Mouse (Mus musculus): ENCODE results near the gene Tgoln1. TPM values are rescaled to one million over a fixed set of nuclear protein-coding genes. Genes with fewer than 3 reads are reported as not detected.

The Tgoln1 gene
- 43.3 and 46.3 TPM in 2 replicates for polyA plus RNA-seq (2015; fragmentation: Nextera tagmentation; extraction: Ambion mirVana)

GRCm38 (mm10) chr6:72616643-72617288 lies at the start of gene Tgoln1:
Tgoln1 (minus strand) TSS chr6:72617000.
- Histone ChIP-seq H3K36me3 (ENCODE audit: insufficient read depth, low read length) (peaks cover 13% of the 10 kb centered on the region), H3K4me1 (ENCODE audit: insufficient read depth, low read length) (peaks cover 41% of the 10 kb centered on the region), H3K27me3 (ENCODE audit: insufficient read depth, low read length) (no peaks in the 10 kb centered on the region), H3K27ac (ENCODE audit: low read length) (peak within 1 kb of the TSS; percentile 92), H3K9me3 (ENCODE audit: low read length) (no peaks in the 10 kb centered on the region), H3K9ac (replicated peaks; ENCODE audit: low read length) (peak within 1 kb of the TSS; percentile 87), H3K4me2 (replicated peaks; ENCODE audit: low read depth, low read length) (peak within 1 kb of the TSS; percentile 78), H3K4me3 (ENCODE audit: low read length) (peak within 1 kb of the TSS; percentile 77)
- peak; percentile 97 for ATAC-seq (ENCODE audit: low FRiP score, low TSS enrichment)
- WGBS: under 1% methylated on average over 39 of the region's 41 CpGs

DNA sequence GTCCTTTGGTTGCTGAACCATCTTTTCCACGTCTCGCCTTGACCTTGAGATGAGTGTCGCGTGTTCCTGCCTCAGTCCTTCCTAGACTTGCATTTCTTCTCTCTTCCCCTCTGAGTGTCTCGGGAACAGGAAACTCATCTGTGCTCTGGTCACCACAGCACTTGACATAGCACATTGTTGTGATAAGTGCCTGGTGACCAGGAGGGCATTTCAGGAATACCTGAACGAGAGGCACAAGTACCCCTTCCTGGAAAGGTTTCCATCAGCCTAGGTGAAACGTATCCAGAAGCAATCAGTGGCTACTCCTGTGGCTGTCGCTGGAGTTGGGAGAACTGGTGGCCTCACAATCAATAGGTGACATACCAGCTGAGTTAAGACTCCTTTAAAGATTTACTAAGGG lies 47.5 kb upstream of the Tgoln1 start:
- WGBS: 47% methylated on average over 8 of the region's 8 CpGs
- H3K4me2 ChIP-seq (replicated peaks; ENCODE audit: low read depth, low read length): no peak overlapping the region
- H3K9me3 ChIP-seq (ENCODE audit: low read length): no peaks in the 10 kb centered on the region
- H3K4me1 ChIP-seq (ENCODE audit: insufficient read depth, low read length): peaks cover 67% of the 10 kb centered on the region
- peak overlapping the region; percentile 34; the same call in 1 of the 2 replicates for H3K27ac ChIP-seq (ENCODE audit: low read length)
- no peak overlapping the region for H3K9ac ChIP-seq (replicated peaks; ENCODE audit: low read length)
- H3K4me3 ChIP-seq (ENCODE audit: low read length): no peak overlapping the region
- ATAC-seq (ENCODE audit: low FRiP score, low TSS enrichment): no peak
- no peaks in the 10 kb centered on the region for H3K27me3 ChIP-seq (ENCODE audit: insufficient read depth, low read length)
- H3K36me3 ChIP-seq (ENCODE audit: insufficient read depth, low read length): no peaks in the 10 kb centered on the region

GRCm38 (mm10) chr6:72663000-72663399 lies 46.2 kb upstream of the Tgoln1 start:
- Histone ChIP-seq H3K9ac (replicated peaks; ENCODE audit: low read length) (no peak overlapping the region), H3K36me3 (ENCODE audit: insufficient read depth, low read length) (no peaks in the 10 kb centered on the region), H3K4me2 (replicated peaks; ENCODE audit: low read depth, low read length) (0 out of 2 replicates have a peak overlapping the region, but pooled peaks have one; percentile 14), H3K4me1 (ENCODE audit: insufficient read depth, low read length) (peaks cover 65% of the 10 kb centered on the region), H3K27ac (ENCODE audit: low read length) (peak overlapping the region; percentile 72), H3K4me3 (ENCODE audit: low read length) (no peak overlapping the region), H3K9me3 (ENCODE audit: low read length) (no peaks in the 10 kb centered on the region), H3K27me3 (ENCODE audit: insufficient read depth, low read length) (no peaks in the 10 kb centered on the region)
- WGBS: 19% methylated on average over 1 of the region's 1 CpGs
- no peak for ATAC-seq (ENCODE audit: low FRiP score, low TSS enrichment)

- no peak overlapping the region for H3K9ac ChIP-seq (replicated peaks; ENCODE audit: low read length)
- 0 out of 2 replicates have a peak, but pooled peaks have one; percentile 2 for ATAC-seq (ENCODE audit: low FRiP score, low TSS enrichment)
- no peaks in the 10 kb centered on the region for H3K36me3 ChIP-seq (ENCODE audit: insufficient read depth, low read length)
- H3K4me3 ChIP-seq (ENCODE audit: low read length): no peak overlapping the region
- H3K9me3 ChIP-seq (ENCODE audit: low read length): no peaks in the 10 kb centered on the region
- no peak overlapping the region for H3K4me2 ChIP-seq (replicated peaks; ENCODE audit: low read depth, low read length)
- 59% methylated on average over 6 of the region's 6 CpGs for WGBS
- peak overlapping the region; percentile 65 for H3K27ac ChIP-seq (ENCODE audit: low read length)
- H3K27me3 ChIP-seq (ENCODE audit: insufficient read depth, low read length): no peaks in the 10 kb centered on the region
- peaks cover 73% of the 10 kb centered on the region for H3K4me1 ChIP-seq (ENCODE audit: insufficient read depth, low read length)
Observed at GRCm38 (mm10) chr6:72660391-72660720, 43.6 kb upstream of the Tgoln1 start.

- Histone ChIP-seq H3K27ac (ENCODE audit: low read length) (peak overlapping the region; percentile 65), H3K4me3 (ENCODE audit: low read length) (no peak overlapping the region), H3K36me3 (ENCODE audit: insufficient read depth, low read length) (no peaks in the 10 kb centered on the region), H3K9ac (replicated peaks; ENCODE audit: low read length) (no peak overlapping the region), H3K9me3 (ENCODE audit: low read length) (no peaks in the 10 kb centered on the region), H3K4me1 (ENCODE audit: insufficient read depth, low read length) (peaks cover 75% of the 10 kb centered on the region), H3K27me3 (ENCODE audit: insufficient read depth, low read length) (no peaks in the 10 kb centered on the region), H3K4me2 (replicated peaks; ENCODE audit: low read depth, low read length) (no peak overlapping the region)
- 33% methylated on average over 8 of the region's 8 CpGs for WGBS
- ATAC-seq (ENCODE audit: low FRiP score, low TSS enrichment): 0 out of 2 replicates have a peak, but pooled peaks have one; percentile 17
Observed at GRCm38 (mm10) chr6:72659717-72660390, 43.1 kb upstream of the Tgoln1 start.

GRCm38 (mm10) chr6:72658006-72658405 lies 41.2 kb upstream of the Tgoln1 start:
- 63% methylated on average over 3 of the region's 3 CpGs for WGBS

DNA sequence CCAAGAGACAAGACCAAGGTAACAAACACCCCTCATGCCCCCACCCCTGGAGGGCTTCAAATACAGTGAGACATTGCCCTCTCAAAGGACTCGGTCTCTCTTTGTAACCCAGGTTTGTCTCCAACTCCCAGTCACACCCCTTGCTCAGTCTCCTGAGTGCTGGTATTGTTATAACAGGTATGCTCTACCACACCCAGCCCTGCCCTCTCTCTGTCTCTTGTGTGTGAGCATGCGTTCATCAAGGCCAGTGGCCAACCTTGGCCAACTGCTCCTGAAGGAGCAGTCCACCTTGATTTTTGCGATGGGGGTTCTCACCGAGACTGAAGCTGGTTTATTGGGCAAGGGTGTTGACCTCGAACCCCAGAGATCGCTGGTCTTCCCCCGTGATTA lies 39.2 kb upstream of the Tgoln1 start:
- peak overlapping the region; percentile 97 for H3K27ac ChIP-seq (ENCODE audit: low read length)
- peak overlapping the region; percentile 54 for H3K4me2 ChIP-seq (replicated peaks; ENCODE audit: low read depth, low read length)
- no peak for ATAC-seq (ENCODE audit: low FRiP score, low TSS enrichment)
- H3K9ac ChIP-seq (replicated peaks; ENCODE audit: low read length): peak overlapping the region; percentile 62
- 60% methylated on average over 7 of the region's 7 CpGs for whole genome bisulfite sequencing
- peak overlapping the region; percentile 41 for H3K4me3 ChIP-seq (ENCODE audit: low read length)
- no peaks in the 10 kb centered on the region for H3K27me3 ChIP-seq (ENCODE audit: insufficient read depth, low read length)
- peaks cover 57% of the 10 kb centered on the region for H3K4me1 ChIP-seq (ENCODE audit: insufficient read depth, low read length)
- no peaks in the 10 kb centered on the region for H3K36me3 ChIP-seq (ENCODE audit: insufficient read depth, low read length)
- H3K9me3 ChIP-seq (ENCODE audit: low read length): no peaks in the 10 kb centered on the region

More at GRCm38 (mm10) chr6:72658006-72658405, 41.2 kb upstream of the Tgoln1 start:
- peaks cover 70% of the 10 kb centered on the region for H3K4me1 ChIP-seq (ENCODE audit: insufficient read depth, low read length)
- H3K9ac ChIP-seq (replicated peaks; ENCODE audit: low read length): no peak overlapping the region
- no peaks in the 10 kb centered on the region for H3K9me3 ChIP-seq (ENCODE audit: low read length)
- H3K4me2 ChIP-seq (replicated peaks; ENCODE audit: low read depth, low read length): no peak overlapping the region
- no peak overlapping the region for H3K27ac ChIP-seq (ENCODE audit: low read length)
- no peaks in the 10 kb centered on the region for H3K36me3 ChIP-seq (ENCODE audit: insufficient read depth, low read length)
- ATAC-seq (ENCODE audit: low FRiP score, low TSS enrichment): no peak
- H3K4me3 ChIP-seq (ENCODE audit: low read length): no peak overlapping the region
- no peaks in the 10 kb centered on the region for H3K27me3 ChIP-seq (ENCODE audit: insufficient read depth, low read length)

GRCm38 (mm10) chr6:72655309-72656052 lies 38.7 kb upstream of the Tgoln1 start:
- peak overlapping the region; percentile 97 for H3K27ac ChIP-seq (ENCODE audit: low read length)
- no peaks in the 10 kb centered on the region for H3K27me3 ChIP-seq (ENCODE audit: insufficient read depth, low read length)
- no peaks in the 10 kb centered on the region for H3K36me3 ChIP-seq (ENCODE audit: insufficient read depth, low read length)
- H3K4me1 ChIP-seq (ENCODE audit: insufficient read depth, low read length): peaks cover 57% of the 10 kb centered on the region
- peak overlapping the region; percentile 54 for H3K4me2 ChIP-seq (replicated peaks; ENCODE audit: low read depth, low read length)
- WGBS: 4% methylated on average over 20 of the region's 20 CpGs
- no peaks in the 10 kb centered on the region for H3K9me3 ChIP-seq (ENCODE audit: low read length)
- H3K9ac ChIP-seq (replicated peaks; ENCODE audit: low read length): peak overlapping the region; percentile 63
- H3K4me3 ChIP-seq (ENCODE audit: low read length): peak overlapping the region; percentile 41
- peak; percentile 91 for ATAC-seq (ENCODE audit: low FRiP score, low TSS enrichment)

- H3K4me2 ChIP-seq (replicated peaks; ENCODE audit: low read depth, low read length): no peak overlapping the region
- H3K4me3 ChIP-seq (ENCODE audit: low read length): no peak overlapping the region
- peak overlapping the region; percentile 97 for H3K27ac ChIP-seq (ENCODE audit: low read length)
- no peak overlapping the region for H3K9ac ChIP-seq (replicated peaks; ENCODE audit: low read length)
- WGBS: 92% methylated on average over 6 of the region's 6 CpGs
- peaks cover 53% of the 10 kb centered on the region for H3K4me1 ChIP-seq (ENCODE audit: insufficient read depth, low read length)
- no peaks in the 10 kb centered on the region for H3K9me3 ChIP-seq (ENCODE audit: low read length)
- H3K36me3 ChIP-seq (ENCODE audit: insufficient read depth, low read length): no peaks in the 10 kb centered on the region
- H3K27me3 ChIP-seq (ENCODE audit: insufficient read depth, low read length): no peaks in the 10 kb centered on the region
- no peak for ATAC-seq (ENCODE audit: low FRiP score, low TSS enrichment)
Observed at GRCm38 (mm10) chr6:72654355-72654754, 37.6 kb upstream of the Tgoln1 start.

Measured in kidney, embryonic 16.5 days (tissue).